Mouse (Mus musculus): ENCODE results near the gene Spred2.

DNA sequence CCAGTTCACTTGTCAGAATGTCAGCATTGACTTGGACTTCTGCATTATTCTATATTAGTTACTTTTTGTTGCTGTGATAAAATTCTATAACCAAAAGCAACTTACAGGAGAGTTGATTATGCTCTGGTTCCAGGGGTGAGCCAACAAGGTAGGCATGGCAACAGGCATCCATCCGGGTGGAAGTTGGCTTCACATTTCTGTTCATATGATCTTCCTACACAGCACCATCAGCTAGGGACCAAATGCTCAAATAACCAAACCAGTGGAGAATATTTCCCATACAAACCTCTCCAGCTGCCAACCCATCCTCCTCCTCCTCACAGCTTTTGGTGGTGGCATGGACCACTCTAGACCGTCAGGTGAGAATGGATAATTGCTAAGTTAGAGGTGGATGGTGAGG is 51.9 kb downstream of the Spred2 start:
- TF ChIP-seq CTCF (IDR thresholded peaks at IDR 0.05; ENCODE audit: borderline replicate concordance, control insufficient read depth, extremely low read depth, insufficient read depth, low read length, poor library complexity) (no peak), POLR2A (IDR thresholded peaks at IDR 0.05; ENCODE audit: control insufficient read depth, extremely low read depth, insufficient read depth, low read length, poor library complexity) (no peak)

Data from thymus, adult 2 months (tissue).